Mouse (Mus musculus): ENCODE data around the gene Dusp11. TPM values are rescaled to one million over a fixed set of nuclear protein-coding genes. Genes with fewer than 3 reads are reported as not detected.

The Dusp11 gene
- 100 to 1,000 TPM; 166 to 167 TPM for total RNA-seq (2023)

DNA sequence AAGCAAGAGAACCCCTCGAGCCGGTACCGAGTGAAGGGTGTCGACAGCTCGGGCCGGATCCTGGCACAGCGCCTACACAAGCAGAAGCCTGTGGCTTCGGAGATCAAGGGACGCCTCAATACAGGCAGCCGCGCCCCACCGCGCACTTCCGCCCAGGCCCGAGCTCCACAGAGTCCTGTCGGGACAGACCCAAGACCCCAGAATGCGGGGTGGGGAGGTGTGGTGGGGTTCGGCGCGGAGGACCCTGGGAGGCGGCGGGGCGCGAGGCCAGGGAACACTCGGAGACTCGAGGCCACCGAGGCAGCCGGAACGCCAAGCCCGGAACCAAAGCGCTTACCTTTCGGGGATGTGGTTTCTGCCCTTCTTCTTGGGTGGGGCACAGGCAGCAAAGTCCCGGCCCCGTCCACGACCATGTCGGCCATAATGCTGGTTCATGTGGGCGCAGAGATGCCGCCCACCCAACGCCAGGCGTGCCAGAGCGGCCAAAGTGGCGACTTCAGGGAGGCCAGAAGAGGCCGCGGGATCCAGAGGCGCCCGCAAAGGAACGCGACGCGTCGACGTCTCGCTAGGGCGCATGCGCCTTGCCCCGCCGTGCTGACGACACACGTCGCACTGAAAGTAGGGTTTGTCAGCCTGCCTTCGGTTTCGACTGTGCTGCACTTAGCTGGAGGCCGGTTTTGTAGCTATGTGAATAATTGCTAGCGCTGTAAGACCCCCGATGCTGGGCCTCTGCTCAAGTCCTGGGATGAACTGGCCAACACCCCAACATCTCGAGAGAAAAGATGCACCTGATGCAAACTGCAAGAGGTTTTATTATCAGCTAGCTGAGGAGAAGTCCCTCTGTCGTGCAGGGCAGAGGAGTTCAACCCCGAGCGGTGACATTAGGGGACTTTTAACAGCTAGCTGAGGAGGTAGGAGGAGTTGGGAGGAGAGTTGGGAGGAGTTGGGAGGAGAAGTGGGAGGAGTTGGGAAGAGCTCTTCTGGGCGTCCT lies at the start of gene Dusp11:
Gene Dusp11, minus strand, starts transcription at position 567 of the 991 bp plus-strand sequence.

DNA sequence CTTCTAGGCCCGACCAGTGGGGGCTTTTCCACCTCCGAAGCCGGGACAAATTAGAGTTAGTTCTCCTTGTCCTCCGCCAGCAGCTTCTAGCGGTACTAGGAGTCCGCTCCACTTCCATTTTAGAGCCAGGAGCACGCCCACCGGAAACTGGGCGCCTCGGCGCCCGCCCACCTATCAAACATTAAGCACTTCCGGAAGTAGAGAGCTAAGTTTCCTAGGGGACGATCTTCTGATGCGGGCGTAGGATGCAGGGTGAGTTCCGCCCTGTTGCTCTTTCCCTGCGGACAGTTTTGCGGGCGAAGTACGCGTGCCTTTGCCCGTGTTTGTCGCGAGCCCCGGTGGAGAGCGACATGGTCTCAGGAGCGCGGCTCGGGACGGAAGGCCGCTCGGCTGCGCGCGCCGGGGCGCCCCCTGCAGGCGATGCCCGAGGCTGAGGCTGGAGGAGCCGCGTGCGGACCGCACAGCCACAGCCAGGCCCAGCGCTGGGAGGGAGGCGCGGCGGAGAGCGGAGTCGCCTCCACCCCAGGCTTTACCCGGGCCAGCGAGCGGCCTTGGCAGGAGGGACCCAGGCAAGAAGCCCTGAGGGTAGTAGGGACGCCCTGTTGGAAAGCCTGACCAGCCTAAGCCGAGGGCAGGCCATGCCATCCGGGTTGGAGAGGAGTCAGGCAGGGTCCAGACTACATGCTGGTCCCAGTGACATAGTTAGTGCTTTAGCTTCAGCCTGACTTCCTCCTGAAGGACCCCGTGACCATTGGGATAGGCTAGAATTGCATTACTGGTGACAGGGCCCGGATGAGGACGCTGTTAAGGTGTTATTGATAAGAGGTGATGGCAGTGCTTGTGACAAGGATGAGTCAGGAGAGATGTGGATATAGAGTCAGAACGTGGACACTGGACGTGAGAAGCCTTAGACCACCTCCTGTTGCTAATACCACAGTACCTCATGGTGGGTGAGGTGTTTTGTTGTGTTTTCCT lies 45.6 kb downstream of the Dusp11 start, which contains the start of gene Nat8f1:
Gene Nat8f1, minus strand, starts transcription at position 149 of the 975 bp plus-strand sequence.

DNA sequence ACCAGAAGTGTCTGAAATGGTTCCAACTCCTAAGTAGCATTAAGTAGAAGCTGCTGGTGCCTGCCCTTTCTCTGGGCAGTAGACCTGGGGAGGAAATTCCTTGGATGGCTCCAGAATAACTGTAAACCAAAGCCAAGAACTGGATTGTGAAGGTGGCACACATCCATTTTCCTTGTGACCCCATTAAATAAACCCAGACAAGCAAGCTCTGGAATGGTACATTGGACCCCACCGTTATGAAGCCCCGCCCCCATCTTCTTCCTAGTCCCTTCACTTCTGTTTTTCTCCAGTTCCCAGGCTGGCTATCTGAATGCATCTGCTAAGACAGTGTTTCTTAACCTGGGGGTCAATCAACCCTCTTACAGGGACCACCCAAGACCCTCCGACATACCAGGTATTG lies 49.9 kb downstream of the Dusp11 start, which contains the start of gene Tprkb:
Gene Tprkb, plus strand, starts transcription at position 279 of the 400 bp plus-strand sequence.

DNA sequence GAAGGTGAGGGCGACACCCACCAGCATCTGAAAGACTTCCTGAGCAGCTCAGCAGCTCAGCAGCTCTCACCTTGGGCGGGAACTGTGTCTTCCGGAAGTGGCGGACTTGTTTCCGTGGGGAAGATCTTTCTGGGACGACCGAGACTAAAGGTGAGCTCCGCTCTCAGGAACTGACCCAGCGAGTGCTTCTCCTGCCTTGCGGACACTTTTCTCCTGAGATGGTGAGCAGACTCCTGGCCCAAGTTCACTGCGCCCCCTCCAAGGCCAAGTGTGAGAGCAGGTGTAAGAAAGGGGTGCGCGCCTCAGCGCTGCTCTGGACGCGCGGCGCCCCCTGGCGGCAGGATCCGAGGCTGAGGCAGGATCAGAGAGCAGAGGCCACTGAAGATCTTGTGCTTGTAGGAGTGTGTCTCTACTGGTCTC lies 56.8 kb downstream of the Dusp11 start, which contains the start of gene Nat8f4:
Gene Nat8f4, minus strand, starts transcription at position 243 of the 420 bp plus-strand sequence.

Other genes with a start within 250 kb of the Dusp11 start
- gene Nat8f7, start 248.5 kb downstream of the Dusp11 start, total RNA-seq (2023), result not detected
- gene Nat8f3, start 195.9 kb downstream of the Dusp11 start, total RNA-seq (2023), result not detected
- not detected for gene Nat8f6, start 140.7 kb downstream of the Dusp11 start, total RNA-seq (2023)
- not detected for gene Nat8f5, start 140.7 kb downstream of the Dusp11 start, total RNA-seq (2023)
- gene Nat8, start 129.6 kb downstream of the Dusp11 start, total RNA-seq (2023), result not detected
- under 1 TPM in 1 of 2 experiments, not detected in 1; 0.21 TPM for gene Nat8f2, start 92.5 kb downstream of the Dusp11 start, total RNA-seq (2023)
- under 1 TPM; 0.58 to 0.88 TPM for gene Nat8f4, start 56.8 kb downstream of the Dusp11 start, total RNA-seq (2023)
- gene Tprkb, start 49.8 kb downstream of the Dusp11 start, total RNA-seq (2023), result 10 to 100 TPM; 12.2 to 14.7 TPM
- gene Nat8f1, start 46.0 kb downstream of the Dusp11 start, total RNA-seq (2023), result 1 to 10 TPM; 2.7 to 4.2 TPM
- gene Figla, start 54.5 kb upstream of the Dusp11 start, total RNA-seq (2023), result not detected
- gene Add2, start 67.0 kb upstream of the Dusp11 start, total RNA-seq (2023), result under 1 TPM; 0.08 to 0.30 TPM
- not detected for gene Tgfa, start 233.6 kb upstream of the Dusp11 start, total RNA-seq (2023)

All from monocyte, adult 59 days (primary cell).